Mouse (Mus musculus) ES-E14 (cell line): ENCODE measurements around the gene Mios. TPM values are rescaled to one million over a fixed set of nuclear protein-coding genes. Genes with fewer than 3 reads are reported as not detected.

Experiments used
- DNase-seq: peaks from one replicate; pipeline ENCODE4 v3.0.0-alpha.2; 2013; ENCODE audit warnings: low read depth, low spot score
- H3K27ac ChIP-seq: 2 replicates; pipeline ENCODE4 v1.5.1; 2012; ENCODE audit warnings: low read depth, mild to moderate bottlenecking, low read length, moderate library complexity, mixed read lengths; ENCODE audit not compliant: poor library complexity, insufficient read depth, severe bottlenecking
- H3K36me3 ChIP-seq: 2 replicates; pipeline ENCODE4 v1.6.1; 2012; ENCODE audit warnings: mild to moderate bottlenecking, low read length, moderate library complexity, mixed read lengths; ENCODE audit not compliant: control insufficient read depth, poor library complexity, insufficient read depth, severe bottlenecking
- H3K4me1 ChIP-seq, 2 experiments: fragments of 150-350 bp in 1 of 2; sonication (generic) in 1 of 2; 2 replicates each; pipeline ENCODE4 v1.6.1; 2012; ENCODE audit warnings: low read length in 2 of 2, mild to moderate bottlenecking in 1 of 2, mixed read lengths in 1 of 2; ENCODE audit not compliant: control insufficient read depth in 2 of 2, insufficient read depth in 2 of 2, poor library complexity in 1 of 2
- H3K4me3 ChIP-seq, 2 experiments: fragments of 150-350 bp in 1 of 2; sonication (generic) in 1 of 2; 2 replicates each; pipeline ENCODE4 v1.5.1; 2012; ENCODE audit warnings: low read length in 2 of 2, low read depth in 1 of 2, mild to moderate bottlenecking in 1 of 2, mixed read lengths in 1 of 2; ENCODE audit not compliant: insufficient read depth in 1 of 2, poor library complexity in 1 of 2, severe bottlenecking in 1 of 2
- H3K9ac ChIP-seq: 2 replicates; pipeline ENCODE4 v1.6.1; 2012; ENCODE audit warnings: low read depth, mild to moderate bottlenecking, low read length, mixed read lengths; ENCODE audit not compliant: poor library complexity, insufficient read depth, severe bottlenecking
- H3K9me3 ChIP-seq: fragments of 150-350 bp; sonication (generic); 2 replicates; pipeline ENCODE4 v1.6.1; 2012; ENCODE audit warnings: low read depth, mild to moderate bottlenecking, low read length; ENCODE audit not compliant: control insufficient read depth, insufficient read depth
- CHD2 ChIP-seq: IDR thresholded peaks from 2 replicates; pipeline ENCODE4 v1.6.1; 2014; ENCODE audit warnings: mild to moderate bottlenecking, low read depth, low read length, inconsistent platforms
- HCFC1 ChIP-seq: IDR thresholded peaks from 2 replicates; pipeline ENCODE4 v1.6.1; 2012; ENCODE audit warnings: low read length, inconsistent platforms, borderline replicate concordance; ENCODE audit not compliant: insufficient read depth
- MAFK ChIP-seq: IDR thresholded peaks from 2 replicates; pipeline ENCODE4 v1.6.1; 2014; ENCODE audit warnings: mild to moderate bottlenecking, low read depth, low read length, inconsistent platforms; ENCODE audit not compliant: insufficient read depth
- ZC3H11A ChIP-seq: IDR thresholded peaks from 2 replicates; pipeline ENCODE4 v1.6.1; 2012; ENCODE audit warnings: low read depth, mild to moderate bottlenecking, inconsistent platforms, low read length, borderline replicate concordance
- ZNF384 ChIP-seq: IDR thresholded peaks from 2 replicates; pipeline ENCODE4 v1.6.1; 2012; ENCODE audit warnings: low read depth, low read length, inconsistent platforms
- in situ Hi-C, 2 experiments: fragments of 600-800 bp; cut with MboI; formaldehyde crosslinking; loops; one replicate each; pipeline ENCODE4 v1.15.1; 2025; ENCODE audit warnings: low sequenced_read_pairs in 2 of 2, inconsistent platforms in 1 of 2; ENCODE audit not compliant: unreplicated experiment in 2 of 2
- total RNA-seq: library from RNA; depleted of rRNA; stranded (reverse); fragments of 300-350 nt; gene quantifications from 2 replicates; pipeline ENCODE4 v1.2.3, GENCODE M21; 2012; rRNA removed

Mios gene
- total RNA-seq, 1 experiment: 9.5 TPM

GRCm38 (mm10) chr6:8283255-8283654 is 74.2 kb downstream of the Mios start:
- Histone ChIP-seq H3K9me3 (no peaks in the 10 kb centered on the region), H3K4me1 (no peaks in the 10 kb centered on the region), H3K9ac (no peak overlapping the region), H3K27ac (no peak overlapping the region), H3K36me3 (no peaks in the 10 kb centered on the region), H3K4me3 (no peak overlapping the region)
- TF ChIP-seq ZC3H11A (no peak), CHD2 (no peak), HCFC1 (no peak), MAFK (no peak)
- DNase-seq: no peak
- in situ Hi-C loops: no loop called here

GRCm38 (mm10) chr6:8285401-8285960 is 76.5 kb downstream of the Mios start:
- no peaks in the 10 kb centered on the region for H3K9me3 ChIP-seq
- in situ Hi-C loops: no loop called here
- no peaks in the 10 kb centered on the region for H3K36me3 ChIP-seq
- no peak for DNase-seq
- H3K4me1 ChIP-seq: no peaks in the 10 kb centered on the region
- H3K4me3 ChIP-seq: no peak overlapping the region
- TF ChIP-seq HCFC1 (no peak), CHD2 (no peak), ZC3H11A (no peak), ZNF384 (no peak), MAFK (no peak)
- no peak overlapping the region for H3K27ac ChIP-seq
- H3K9ac ChIP-seq: no peak overlapping the region

Other genes with a start within 250 kb of the Mios start
- 0.05 TPM in 1 of 2 replicates, not detected in the other for gene Col28a1, start 16.6 kb upstream of the Mios start, total RNA-seq
- 42.3 and 59.9 TPM in 2 replicates for gene Rpa3, start 50.0 kb downstream of the Mios start, total RNA-seq
- gene Umad1, start 50.1 kb downstream of the Mios start, total RNA-seq: 0.53 and 0.98 TPM in 2 replicates
- 1.3 and 1.5 TPM in 2 replicates for gene Gm45062, start 50.2 kb downstream of the Mios start, total RNA-seq